Mouse (Mus musculus) v-Abl transformed pro-B cells (cell line): Measurements from ENCODE around the gene Ttll11.

Source experiments
- in situ Hi-C, 2 experiments: fragments of 400-800 bp; cut with MboI; formaldehyde crosslinking; loops; one replicate each; pipeline ENCODE4 v1.15.1; 2025; ENCODE audit not compliant: unreplicated experiment in 2 of 2

Gene Ttll11

GRCm38 (mm10) chr2:35799073-35799472 lies 180.6 kb downstream of the Ttll11 start:
- in situ Hi-C loops = loop anchor here (5.0 kb wide), 4 partner anchors 33 to 103 kb away; no protein-coding TSS in a partner anchor

- in situ Hi-C loops = loop anchor here (5.0 kb wide), 4 partner anchors 34 to 104 kb away; no protein-coding TSS in a partner anchor
Measured at GRCm38 (mm10) chr2:35797998-35798397, 181.7 kb downstream of the Ttll11 start.

DNA sequence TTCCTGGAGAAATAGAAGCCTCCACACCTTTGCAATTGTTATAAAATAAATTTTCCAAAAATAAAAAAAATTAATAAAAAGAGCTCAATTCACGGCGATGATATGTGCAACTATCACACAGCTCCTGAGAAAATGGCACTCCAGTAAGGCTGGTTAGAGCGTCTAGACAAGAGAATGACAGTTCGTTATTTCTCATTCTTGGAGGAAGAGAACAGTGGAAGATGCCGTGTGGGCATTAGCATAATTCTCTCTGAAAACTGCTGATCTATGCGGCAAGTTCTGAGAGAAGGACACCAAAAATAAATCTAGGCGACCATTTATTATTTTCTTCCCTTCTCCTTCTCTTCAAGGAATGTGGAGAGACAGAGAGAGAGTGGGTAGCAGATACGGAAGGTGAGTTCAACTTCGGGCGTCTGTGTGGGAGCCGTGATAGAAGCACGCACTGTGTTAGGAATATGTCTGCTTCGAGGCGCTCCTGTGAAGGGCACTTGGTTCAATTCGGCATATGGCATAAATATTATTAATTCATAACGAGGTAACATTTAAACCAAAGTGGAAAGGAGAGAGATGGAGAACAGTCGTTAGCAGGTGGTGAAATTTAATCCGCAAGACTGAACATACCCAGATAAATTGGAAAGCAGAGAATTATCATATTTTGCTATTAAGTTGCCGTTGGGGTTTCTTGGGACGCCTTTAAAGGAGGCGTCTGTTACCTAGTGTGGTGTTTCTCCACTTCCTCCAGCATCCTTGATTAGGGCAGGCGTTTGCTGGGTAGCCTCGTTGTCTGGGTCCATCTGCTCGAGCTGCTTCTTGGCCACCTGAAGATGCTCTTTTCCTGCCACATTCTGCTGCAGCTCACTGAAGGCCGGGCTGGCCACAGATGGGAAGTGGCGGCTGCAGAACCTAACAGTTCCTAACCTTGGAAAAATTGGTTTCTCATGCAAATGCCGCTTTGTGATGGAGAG lies 190.1 kb downstream of the Ttll11 start:
- in situ Hi-C loops = no loop called here

DNA sequence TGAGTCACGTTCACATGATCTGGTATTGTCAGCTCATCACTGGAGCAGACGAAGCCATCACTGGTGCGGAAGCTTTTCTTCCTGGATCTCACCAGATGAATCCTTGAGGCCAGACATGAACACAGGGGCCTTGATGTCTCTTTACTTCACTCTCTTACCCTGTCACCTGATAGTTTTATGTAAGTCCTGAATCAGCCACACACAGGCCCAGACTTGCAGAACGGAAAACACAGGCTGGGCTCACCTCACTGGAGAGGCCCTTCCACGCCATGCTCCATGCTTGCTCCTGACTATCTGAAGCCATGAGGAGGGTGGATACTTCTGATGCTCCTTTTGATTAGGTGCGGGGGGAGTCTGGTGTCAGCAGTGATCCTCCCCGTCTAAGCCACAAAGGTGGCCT lies 193.8 kb downstream of the Ttll11 start:
- in situ Hi-C loops = no loop called here

DNA sequence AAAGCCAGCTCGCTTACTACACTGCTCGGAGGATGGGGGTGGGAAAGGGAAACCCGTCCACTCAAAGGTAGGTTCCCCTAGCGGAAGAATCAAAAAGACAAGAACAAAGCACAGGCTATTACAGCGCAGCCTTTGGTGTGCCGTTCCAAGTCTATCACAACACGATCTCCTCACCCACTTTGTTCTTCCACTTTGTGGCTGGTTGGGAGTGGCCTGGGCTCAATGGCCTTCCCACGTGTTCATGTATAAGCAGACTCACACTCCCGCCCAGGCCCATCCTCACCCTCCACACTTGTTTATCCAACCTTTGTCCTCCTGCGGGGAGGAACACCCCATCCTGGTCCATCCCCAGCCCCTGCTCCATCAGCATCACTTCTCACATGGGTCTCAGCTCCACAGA lies 196.3 kb downstream of the Ttll11 start:
- in situ Hi-C loops = no loop called here

- in situ Hi-C loops = loop anchor here in 1 of 2 experiments (5.0 kb wide), 1 partner anchor 128 kb away; no protein-coding TSS in a partner anchor
Measured at GRCm38 (mm10) chr2:35779266-35779665, 200.4 kb downstream of the Ttll11 start.

- in situ Hi-C loops = loop anchor here in 1 of 2 experiments (5.0 kb wide), 1 partner anchor 130 kb away; no protein-coding TSS in a partner anchor
Measured at GRCm38 (mm10) chr2:35776935-35777334, 202.8 kb downstream of the Ttll11 start.

- in situ Hi-C loops = loop anchor here in 1 of 2 experiments (5.0 kb wide), 1 partner anchor 132 kb away; no protein-coding TSS in a partner anchor
Measured at GRCm38 (mm10) chr2:35775651-35776055, 204.1 kb downstream of the Ttll11 start.

DNA sequence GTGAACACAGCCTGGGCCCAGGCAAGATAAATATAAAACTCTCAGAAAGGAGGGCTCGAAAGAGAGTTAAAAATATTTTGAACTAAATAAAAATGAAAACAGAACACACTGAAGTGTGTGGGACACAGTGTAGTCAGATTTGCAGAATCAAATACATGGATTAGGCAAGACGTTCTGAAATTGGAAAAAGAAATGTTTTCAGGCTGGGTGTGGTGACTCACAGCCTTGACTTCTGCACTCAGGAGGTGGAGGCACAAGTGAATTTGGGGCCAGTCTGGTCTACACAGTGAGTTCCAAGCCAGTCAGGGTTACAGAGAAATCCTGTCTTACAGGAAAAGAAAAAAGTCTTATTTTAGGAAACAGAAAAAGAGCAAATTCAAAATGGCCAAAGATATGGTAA lies 209.2 kb downstream of the Ttll11 start:
- in situ Hi-C loops = no loop called here

DNA sequence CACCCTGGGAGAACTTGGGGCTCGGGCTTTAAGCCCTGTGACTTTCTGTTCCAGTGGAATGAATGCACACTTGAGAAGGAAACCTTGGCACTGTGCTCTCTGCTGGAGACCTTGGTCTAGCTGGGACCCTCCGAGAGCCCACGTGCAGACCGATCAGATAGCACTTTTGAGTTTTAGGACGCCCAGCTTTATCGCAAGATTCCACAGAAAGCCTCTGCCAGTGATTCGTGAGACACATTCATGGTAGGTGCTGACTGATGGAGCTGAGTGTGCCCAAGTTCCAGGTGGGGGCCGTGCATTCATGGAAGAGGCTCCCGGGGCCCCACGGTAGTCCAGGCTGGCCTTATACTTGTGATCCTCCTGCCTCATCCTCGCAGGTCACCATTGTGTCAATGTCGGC lies 210.3 kb downstream of the Ttll11 start:
- in situ Hi-C loops = no loop called here

DNA sequence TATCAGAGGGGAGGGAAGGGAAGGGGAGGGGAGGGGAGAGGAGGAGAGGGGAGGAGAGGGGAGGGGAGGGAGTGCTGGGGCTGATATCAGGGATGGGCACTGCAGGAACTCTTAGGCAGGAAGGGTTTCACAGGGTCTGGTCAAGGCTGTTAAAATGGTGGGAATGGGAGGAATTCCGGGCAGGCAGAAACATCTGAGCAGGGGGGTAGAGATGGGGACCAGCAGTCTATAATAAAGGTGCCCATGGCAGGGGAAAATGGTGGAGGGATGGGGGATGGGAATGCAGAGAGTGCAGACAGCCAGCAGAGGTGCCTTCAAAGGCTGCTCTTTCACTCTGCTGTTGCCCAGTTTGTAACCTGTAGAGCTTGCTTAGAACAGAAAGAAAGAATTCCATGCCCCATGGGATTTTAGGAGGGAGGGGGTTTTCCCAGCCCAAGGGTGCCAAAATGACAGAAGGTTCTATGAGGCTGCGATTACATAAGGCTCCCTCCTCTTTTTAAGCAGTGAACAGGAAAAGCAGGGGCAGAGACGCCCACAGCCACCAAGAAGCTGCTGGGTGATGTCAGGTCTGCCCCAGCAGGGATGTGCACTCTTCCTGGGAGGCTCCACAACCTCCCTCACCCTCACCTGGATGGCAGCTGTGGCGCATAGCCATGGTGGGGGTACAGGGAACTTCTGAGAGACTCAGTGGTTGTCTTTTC lies 211.0 kb downstream of the Ttll11 start:
- in situ Hi-C loops = no loop called here

- in situ Hi-C loops = no loop called here
Measured at GRCm38 (mm10) chr2:35767834-35768537, 211.7 kb downstream of the Ttll11 start.

- in situ Hi-C loops = no loop called here
Measured at GRCm38 (mm10) chr2:35764328-35764727, 215.4 kb downstream of the Ttll11 start.

GRCm38 (mm10) chr2:35763818-35764217 lies 215.9 kb downstream of the Ttll11 start:
- in situ Hi-C loops = no loop called here

- in situ Hi-C loops = no loop called here
Measured at GRCm38 (mm10) chr2:35761458-35761857, 218.3 kb downstream of the Ttll11 start.

DNA sequence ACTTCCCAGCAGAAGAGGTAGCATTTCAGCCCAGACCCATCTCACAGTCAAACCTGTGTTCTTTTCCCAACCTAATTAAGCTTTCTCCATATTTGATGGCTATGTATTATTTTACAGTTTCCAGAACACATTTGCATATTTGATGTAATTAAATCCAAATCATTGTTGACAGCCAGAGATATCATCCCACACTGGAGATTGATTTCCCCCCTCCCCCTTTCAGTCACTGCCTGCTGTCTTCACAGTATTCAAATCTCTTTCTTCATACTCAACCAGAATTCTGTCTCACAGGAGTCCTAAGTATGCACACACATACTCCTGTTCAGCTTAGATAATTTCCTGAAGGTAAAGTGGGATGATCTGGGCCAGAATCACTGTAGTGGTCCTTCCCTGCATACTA lies 218.8 kb downstream of the Ttll11 start:
- in situ Hi-C loops = no loop called here

- in situ Hi-C loops = no loop called here
Measured at GRCm38 (mm10) chr2:35760352-35760751, 219.4 kb downstream of the Ttll11 start.

- in situ Hi-C loops = loop anchor here in 1 of 2 experiments (10.0 kb wide), 1 partner anchor 212 kb away; no protein-coding TSS in a partner anchor
Measured at GRCm38 (mm10) chr2:35756467-35756866, 223.2 kb downstream of the Ttll11 start.

GRCm38 (mm10) chr2:35751781-35752505 lies 227.8 kb downstream of the Ttll11 start:
- in situ Hi-C loops = loop anchor here in 1 of 2 experiments (10.0 kb wide), 1 partner anchor 207 kb away; no protein-coding TSS in a partner anchor
